ENCODE assay signal across 26 mouse cellular contexts in the genomic region with DNA sequence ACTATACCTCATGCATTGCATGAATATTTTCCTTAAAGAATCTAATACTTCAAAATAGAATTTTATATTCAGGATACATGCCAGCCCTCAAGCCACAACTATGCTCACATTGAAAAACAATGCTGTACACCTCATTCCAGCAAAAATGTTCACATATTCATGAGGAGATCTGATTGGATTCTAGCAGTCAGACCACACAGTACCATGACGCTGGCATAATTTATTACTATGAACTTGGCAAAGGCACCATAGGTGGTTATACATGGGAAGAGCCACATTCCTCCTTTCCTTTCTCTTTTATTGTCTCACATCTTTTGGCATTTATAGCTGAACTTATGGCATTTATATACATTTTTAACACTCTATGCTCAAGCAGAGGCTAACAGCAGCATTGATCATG.
A peak's percentile ranks its signal among the peaks of the same experiment; 100 is the strongest.
DNase-seq lines count a peak whose midpoint lies in the region; ATAC-seq and TF ChIP-seq lines count a peak whose summit lies in the region.
"Had no signal": no experiment of that assay in that cellular context is flagged by ENCODE, and none has a peak within 500 bp of the region (broad histone marks: within the 10 kb centered on the region; RNA-seq: fewer than 3 reads in every experiment).

No protein-coding gene starts in this region.

- H3K9ac ChIP-seq in limb, embryonic 14.5 days (ENCODE audit: low read depth, low read length, severe bottlenecking), result no peak overlapping the region
- H3K9ac ChIP-seq: embryonic facial prominence, embryonic 12.5 days; forebrain, postnatal 0 days; heart, embryonic 13.5 days; hindbrain, embryonic 14.5 days had no signal

- no peak for ATAC-seq in limb, embryonic 14.5 days (ENCODE audit: low FRiP score, low read depth)
- ATAC-seq: forebrain, embryonic 14.5 days; forebrain, postnatal 0 days; hindbrain, postnatal 0 days; inflammation-experienced regulatory T-cells, adult 6 months; intestine, embryonic 16.5 days had no signal

- 63% methylated on average over 1 of the region's 1 CpGs for WGBS in limb, embryonic 14.5 days
- 91% methylated on average over 1 of the region's 1 CpGs for WGBS in limb, embryonic 10.5 days

- H3K27me3 ChIP-seq in limb, embryonic 14.5 days (ENCODE audit: control insufficient read depth, insufficient read depth, low read length), result no peaks in the 10 kb centered on the region
- no peaks in the 10 kb centered on the region for H3K27me3 ChIP-seq in limb, embryonic 10.5 days (ENCODE audit: low read depth, poor library complexity, severe bottlenecking)
- no peaks in the 10 kb centered on the region for H3K27me3 ChIP-seq in myocyte (ENCODE audit: control insufficient read depth, insufficient read depth, insufficient read length)
- H3K27me3 ChIP-seq: embryonic facial prominence, embryonic 12.5 days; heart, embryonic 13.5 days had no signal

- H3K36me3 ChIP-seq in limb, embryonic 14.5 days (ENCODE audit: control insufficient read depth, insufficient read depth, low read length), result no peaks in the 10 kb centered on the region
- no peaks in the 10 kb centered on the region for H3K36me3 ChIP-seq in limb, embryonic 10.5 days
- H3K36me3 ChIP-seq in myocyte (ENCODE audit: control insufficient read depth, insufficient read depth), result no peaks in the 10 kb centered on the region
- H3K36me3 ChIP-seq: embryonic facial prominence, embryonic 12.5 days; heart, embryonic 10.5 days; heart, embryonic 13.5 days had no signal

- TF ChIP-seq POLR2A in limb, embryonic 14.5 days (IDR thresholded peaks at IDR 0.05; ENCODE audit: borderline replicate concordance, extremely low read depth, insufficient read depth, insufficient read length), result no peak
- TF ChIP-seq POLR2A in myocyte (IDR thresholded peaks at IDR 0.05; ENCODE audit: insufficient read length, low read depth), result no peak

- no peak overlapping the region for H3K4me3 ChIP-seq in limb, embryonic 14.5 days (replicated peaks; ENCODE audit: low read length)
- no peak overlapping the region for H3K4me3 ChIP-seq in limb, embryonic 10.5 days
- H3K4me3 ChIP-seq in myocyte, result no peak overlapping the region
- H3K4me3 ChIP-seq: embryonic facial prominence, embryonic 12.5 days; gastrocnemius, adult 2 months; heart, embryonic 10.5 days; heart, embryonic 13.5 days had no signal

- H3K9me3 ChIP-seq in limb, embryonic 14.5 days (ENCODE audit: control insufficient read depth, low read length), result no peaks in the 10 kb centered on the region
- no peaks in the 10 kb centered on the region for H3K9me3 ChIP-seq in limb, embryonic 10.5 days (replicated peaks)
- H3K9me3 ChIP-seq: embryonic facial prominence, embryonic 12.5 days; heart, embryonic 10.5 days; heart, embryonic 13.5 days had no signal

- no peak overlapping the region for H3K4me2 ChIP-seq in limb, embryonic 14.5 days (replicated peaks; ENCODE audit: low read depth, low read length, severe bottlenecking)
- H3K4me2 ChIP-seq in myocyte (ENCODE audit: low read depth), result peak overlapping the region; percentile 21
- H3K4me2 ChIP-seq: embryonic facial prominence, embryonic 12.5 days; heart, embryonic 13.5 days; hindbrain, embryonic 14.5 days had no signal

- H3ac ChIP-seq in myocyte (ENCODE audit: control insufficient read depth, insufficient read length), result no peak overlapping the region

- no peaks in the 10 kb centered on the region for H3K4me1 ChIP-seq in limb, embryonic 14.5 days (ENCODE audit: control insufficient read depth, insufficient read depth, low read length)
- H3K4me1 ChIP-seq in limb, embryonic 10.5 days, result no peaks in the 10 kb centered on the region
- H3K4me1 ChIP-seq: embryonic facial prominence, embryonic 12.5 days; heart, embryonic 10.5 days; heart, embryonic 13.5 days had no signal

- no peaks in the 10 kb centered on the region for H3K79me2 ChIP-seq in myocyte (ENCODE audit: control insufficient read depth, insufficient read depth)

- no peak overlapping the region for H3K27ac ChIP-seq in limb, embryonic 14.5 days (replicated peaks; ENCODE audit: low read depth, low read length)
- no peak overlapping the region for H3K27ac ChIP-seq in limb, embryonic 10.5 days
- H3K27ac ChIP-seq: embryonic facial prominence, embryonic 12.5 days; gastrocnemius, adult 2 months; heart, embryonic 10.5 days; heart, embryonic 13.5 days; hindbrain, embryonic 14.5 days; hindbrain, postnatal 0 days had no signal

- DNase-seq in limb, embryonic 14.5 days (ENCODE audit: low spot score), result peak; percentile 13
- no peak for DNase-seq in limb, embryonic 10.5 days (ENCODE audit: low spot score)
- DNase-seq in NIH3T3 (ENCODE audit: low read depth), result peak; percentile 76
- DNase-seq in adrenal gland, adult 8-10 months, result no peak
- no peak for DNase-seq in adrenal gland, postnatal 4 days (ENCODE audit: low spot score in 2 of 2)
- DNase-seq: adrenal gland, adult 2 months; adrenal gland, postnatal 25 days; cerebellum, adult 18-20 months; cerebellum, adult 9-10 months; cerebellum, postnatal 14 days; forebrain, postnatal 0 days; gastrocnemius, adult 2 months; gastrocnemius, postnatal 14 days; heart, adult 11 months; heart, postnatal 14 days; heart, postnatal 4 days; kidney, adult 18-20 months had no signal

TF ChIP-seq in myocyte, 11 proteins besides CTCF, POLR2A, EP300 and RAD21:
- TF ChIP-seq POLR2AphosphoS2 (IDR thresholded peaks at IDR 0.05; ENCODE audit: insufficient read length, low read depth) (no peak), CEBPB (IDR thresholded peaks at IDR 0.05; ENCODE audit: insufficient read depth, poor library complexity, severe bottlenecking) (no peak), USF1 (IDR thresholded peaks at IDR 0.05; ENCODE audit: low read depth) (no peak), MYOD1 (IDR thresholded peaks at IDR 0.05; ENCODE audit: control insufficient read depth in 1 of 3, insufficient read length in 2 of 3, low read depth in 2 of 3) (no peak), E2F4 (IDR thresholded peaks at IDR 0.05; ENCODE audit: insufficient read depth) (no peak), TCF3 (IDR thresholded peaks at IDR 0.05; ENCODE audit: insufficient read length, low read depth) (no peak)
TF ChIP-seq in myocyte: peak in this region for 0.

Comparison
In these comparisons a context has a peak if more than half of its experiments do, and no peak if none do; other contexts are left out.
1. DNase-seq: peak in limb, embryonic 14.5 days (single experiment) and NIH3T3 (single experiment); none in limb, embryonic 10.5 days (single experiment), adrenal gland, adult 8-10 months (single experiment) and adrenal gland, postnatal 4 days (0 of 2).